Mouse (Mus musculus) embryonic facial prominence, embryonic 13.5 days (tissue): ENCODE measurements around the gene Ppp1r9a. TPM values are rescaled to one million over a fixed set of nuclear protein-coding genes. Genes with fewer than 3 reads are reported as not detected.
"Not testable (repeated sequence)": the region's sequence is repeated elsewhere in the genome, so short reads cannot be mapped to it uniquely, and the experiment has no call there.

Source experiments
- ATAC-seq: fragments of 200-750 bp; cut with Nextera tagmentation; 2 replicates; pipeline ENCODE4 v1.8.0; 2017; ENCODE audit warnings: low read depth; ENCODE audit not compliant: insufficient number of reproducible peaks, insufficient read depth, low FRiP score, low TSS enrichment
- H3K27ac ChIP-seq: fragments of 300-500 bp; sonication (generic); 2 replicates; pipeline ENCODE4 v1.5.1; 2015; ENCODE audit warnings: moderate library complexity, mild to moderate bottlenecking, inconsistent platforms
- H3K27me3 ChIP-seq: fragments of 300-500 bp; sonication (generic); 2 replicates; pipeline ENCODE4 v1.6.1; 2015; ENCODE audit warnings: mild to moderate bottlenecking, inconsistent platforms
- H3K36me3 ChIP-seq: fragments of 300-500 bp; sonication (generic); 2 replicates; pipeline ENCODE4 v1.6.1; 2015; ENCODE audit warnings: mild to moderate bottlenecking, inconsistent platforms
- H3K4me1 ChIP-seq: fragments of 300-500 bp; sonication (generic); 2 replicates; pipeline ENCODE4 v1.6.1; 2015; ENCODE audit warnings: inconsistent platforms
- H3K4me2 ChIP-seq: fragments of 300-500 bp; sonication (generic); 2 replicates; pipeline ENCODE4 v1.6.1; 2015; ENCODE audit warnings: moderate library complexity, mild to moderate bottlenecking, inconsistent platforms
- H3K4me3 ChIP-seq: fragments of 300-500 bp; sonication (generic); 2 replicates; pipeline ENCODE4 v1.5.1; 2015; ENCODE audit warnings: mild to moderate bottlenecking, inconsistent platforms
- H3K9ac ChIP-seq: fragments of 300-500 bp; sonication (generic); 2 replicates; pipeline ENCODE4 v1.6.1; 2015; ENCODE audit warnings: mild to moderate bottlenecking, inconsistent platforms
- H3K9me3 ChIP-seq: fragments of 300-500 bp; sonication (generic); 2 replicates; pipeline ENCODE4 v1.6.1; 2016; ENCODE audit warnings: inconsistent platforms
- WGBS: fragments of 180-500 bp; shearing (Covaris S2); methylation state at CpG from one replicate; pipeline ENCODE4 v1.1.7; 2015; ENCODE audit warnings: mixed read lengths; 5-methylcytosine and 5-hydroxymethylcytosine counted together
- polyA plus RNA-seq: library from polyadenylated mRNA; unstranded; fragments of >200 nt; fragmentation: Nextera tagmentation; extraction: Ambion mirVana; gene quantifications from 2 replicates; pipeline ENCODE4 v1.2.1, GENCODE M21; 2015

The Ppp1r9a gene
- polyA plus RNA-seq, result 19.0 and 19.7 TPM in 2 replicates

DNA sequence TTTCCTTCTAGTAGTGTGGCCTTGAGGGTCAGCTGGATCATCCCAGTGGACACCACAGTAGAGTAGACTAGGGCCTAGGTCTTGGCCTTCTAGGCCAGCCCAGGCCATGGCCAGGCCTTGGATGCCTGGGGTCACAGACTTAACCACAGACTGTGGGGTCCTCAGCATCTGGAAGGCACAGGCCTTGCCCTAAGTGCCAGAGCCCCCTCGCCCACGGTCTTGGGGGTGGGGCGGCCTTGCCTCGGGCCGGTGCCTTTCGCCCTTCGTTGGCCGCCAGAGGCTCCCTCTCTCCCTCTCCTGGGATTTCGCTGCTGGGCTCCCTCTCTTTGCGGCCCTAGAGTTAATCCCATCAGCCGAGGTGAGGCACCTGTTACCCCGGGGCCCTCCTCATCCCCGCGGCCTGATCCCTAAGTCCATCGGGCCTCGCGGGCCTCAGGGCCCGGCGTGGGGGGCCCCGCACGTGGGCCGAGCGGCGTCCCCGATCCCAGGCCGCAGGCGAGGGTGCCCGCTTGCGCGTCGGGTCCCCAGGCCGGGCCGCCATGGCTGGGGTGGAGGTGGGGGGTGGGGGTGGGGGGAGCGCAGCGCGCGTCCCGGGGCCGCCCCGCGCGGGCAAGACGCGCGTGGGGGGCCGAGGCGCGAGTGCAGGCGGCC is at the start of gene Ppp1r9a:
Gene Ppp1r9a, plus strand, starts transcription at position 244 of the 651 bp plus-strand sequence.
- Histone ChIP-seq H3K9ac (peak within 1 kb of the TSS; percentile 89), H3K36me3 (no peaks in the 10 kb centered on the region), H3K4me1 (peaks cover 10% of the 10 kb centered on the region), H3K4me3 (peak within 1 kb of the TSS; percentile 76), H3K27me3 (no peaks in the 10 kb centered on the region), H3K9me3 (no peaks in the 10 kb centered on the region), H3K4me2 (peak within 1 kb of the TSS; percentile 81), H3K27ac (peak within 1 kb of the TSS; percentile 90)
- under 1% methylated on average over 48 of the region's 49 CpGs for WGBS
- peak; percentile 32; the same call in 1 of the 2 replicates for ATAC-seq

DNA sequence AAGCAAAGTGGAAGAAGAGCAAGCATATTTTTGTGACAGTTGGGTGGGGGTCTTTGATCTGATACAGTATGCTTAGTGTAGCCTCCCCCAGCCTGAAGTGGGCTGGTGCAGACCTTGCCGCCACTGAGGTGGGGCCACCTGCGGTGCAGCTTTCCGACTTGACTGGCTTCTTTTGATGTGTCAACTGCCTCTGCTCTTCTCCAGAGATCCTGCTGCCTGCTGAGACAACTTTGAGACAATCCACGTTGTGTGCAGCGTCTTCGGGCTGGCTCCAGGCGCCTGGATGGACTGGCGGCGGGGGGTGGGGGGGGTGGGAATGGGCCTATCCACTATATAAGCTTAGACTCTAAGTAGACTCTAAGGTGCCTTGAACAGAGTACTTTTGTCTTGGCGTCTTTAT is 47.5 kb upstream of the Ppp1r9a start:
- H3K27ac ChIP-seq, result no peak overlapping the region
- no peaks in the 10 kb centered on the region for H3K9me3 ChIP-seq
- H3K9ac ChIP-seq, result no peak overlapping the region
- WGBS, result 74% methylated on average over 10 of the region's 10 CpGs
- no peak overlapping the region for H3K4me3 ChIP-seq
- no peaks in the 10 kb centered on the region for H3K4me1 ChIP-seq
- no peaks in the 10 kb centered on the region for H3K36me3 ChIP-seq
- H3K4me2 ChIP-seq, result no peak overlapping the region
- no peak for ATAC-seq
- H3K27me3 ChIP-seq, result no peaks in the 10 kb centered on the region

DNA sequence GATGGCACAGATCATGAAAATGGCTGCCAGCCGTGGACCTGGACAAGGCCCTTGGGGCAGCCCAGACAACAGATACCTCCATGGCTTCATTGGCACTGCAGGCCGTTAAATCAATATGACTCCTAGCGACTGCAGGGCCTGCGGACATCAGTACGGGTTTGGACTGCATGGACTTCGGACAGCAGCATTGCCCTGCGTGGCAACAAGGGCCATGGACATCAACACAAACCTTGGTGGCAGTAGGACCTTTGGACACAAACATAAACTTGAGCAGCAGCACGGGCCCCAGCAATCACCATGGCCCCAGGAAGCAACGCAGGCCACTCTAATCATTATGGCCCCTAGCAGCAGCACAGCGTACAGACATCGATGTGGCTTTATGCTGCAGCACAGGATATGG is 45.8 kb upstream of the Ppp1r9a start:
- H3K4me2 ChIP-seq, result no peak overlapping the region
- 94% methylated on average over 11 of the region's 11 CpGs for WGBS
- H3K27ac ChIP-seq, result no peak overlapping the region
- no peak for ATAC-seq
- H3K27me3 ChIP-seq, result no peaks in the 10 kb centered on the region
- H3K4me3 ChIP-seq, result no peak overlapping the region
- H3K4me1 ChIP-seq, result no peaks in the 10 kb centered on the region
- H3K36me3 ChIP-seq, result no peaks in the 10 kb centered on the region
- H3K9ac ChIP-seq, result no peak overlapping the region
- no peaks in the 10 kb centered on the region for H3K9me3 ChIP-seq

DNA sequence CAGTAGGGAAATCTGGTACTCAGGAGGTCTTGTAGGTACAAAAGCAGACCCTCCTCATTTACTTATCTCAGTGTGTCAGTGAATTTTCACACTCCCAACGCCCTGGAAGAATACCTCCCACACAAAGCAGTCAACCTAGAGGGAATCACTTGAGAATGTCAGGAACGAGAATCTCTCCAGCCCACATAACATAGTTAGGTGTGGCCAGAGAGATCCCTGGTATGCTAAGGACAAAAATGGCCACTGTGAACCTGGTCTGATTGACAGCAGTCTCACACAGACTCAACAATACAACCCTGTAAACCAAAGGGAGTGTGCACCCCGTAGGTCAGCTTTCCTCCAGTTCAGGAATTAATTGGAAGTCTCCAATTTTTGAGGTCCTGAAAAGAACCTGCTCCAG is 18.4 kb upstream of the Ppp1r9a start:
- Histone ChIP-seq H3K27me3 (no peaks in the 10 kb centered on the region), H3K27ac (no peak overlapping the region), H3K9ac (no peak overlapping the region), H3K4me2 (no peak overlapping the region), H3K9me3 (no peaks in the 10 kb centered on the region), H3K36me3 (no peaks in the 10 kb centered on the region), H3K4me3 (no peak overlapping the region), H3K4me1 (no peaks in the 10 kb centered on the region)
- no peak for ATAC-seq
- WGBS, result 69% methylated on average over 3 of the region's 3 CpGs

DNA sequence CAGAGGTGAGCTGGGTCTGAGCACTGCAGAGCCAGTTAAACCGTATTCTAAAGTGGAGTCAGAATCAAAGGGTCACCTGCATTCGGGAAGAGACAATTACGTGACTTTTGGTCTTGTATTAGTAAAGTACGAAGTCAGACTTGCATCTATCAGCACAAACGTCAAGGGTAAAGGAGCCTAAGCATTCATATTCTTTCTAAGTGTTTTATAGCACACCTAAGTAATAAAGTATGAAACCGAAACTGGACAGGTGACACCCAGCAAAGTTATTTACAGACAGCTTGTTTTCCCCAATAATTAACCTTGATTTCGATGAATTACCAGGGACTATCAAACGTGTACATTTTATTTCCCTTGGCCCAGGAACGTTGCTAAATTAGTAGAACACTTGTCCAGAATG is 13.2 kb upstream of the Ppp1r9a start:
- Histone ChIP-seq H3K4me1 (no peaks in the 10 kb centered on the region), H3K9ac (no peak overlapping the region), H3K4me3 (no peak overlapping the region), H3K27ac (no peak overlapping the region), H3K27me3 (no peaks in the 10 kb centered on the region), H3K36me3 (no peaks in the 10 kb centered on the region), H3K9me3 (0 out of 2 replicates have a peak, but pooled peaks cover 5% of the 10 kb centered on the region), H3K4me2 (no peak overlapping the region)
- WGBS, result 80% methylated on average over 9 of the region's 9 CpGs
- no peak for ATAC-seq

DNA sequence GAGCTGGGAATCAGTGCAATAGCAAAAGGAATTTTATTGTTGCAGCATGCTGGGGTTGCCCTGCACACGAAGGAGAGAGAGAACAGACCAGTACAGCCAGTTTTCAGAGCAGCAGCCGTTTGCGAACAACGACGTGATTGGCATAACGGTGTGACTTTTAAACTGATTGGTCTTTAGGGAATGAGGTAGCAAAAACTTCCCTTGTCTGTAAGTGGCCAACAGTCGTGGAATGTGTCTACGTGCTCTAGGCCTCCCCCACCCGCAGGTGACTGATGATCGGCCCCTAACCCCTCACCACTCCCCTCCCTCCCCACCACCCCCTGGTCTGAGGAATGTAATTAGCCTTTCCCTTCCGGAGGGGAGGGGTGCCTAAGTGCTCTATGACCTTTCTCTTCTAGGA is 10.3 kb upstream of the Ppp1r9a start:
- Histone ChIP-seq H3K36me3 (no peaks in the 10 kb centered on the region), H3K4me3 (no peak overlapping the region), H3K4me1 (no peaks in the 10 kb centered on the region), H3K9me3 (0 out of 2 replicates have a peak, but pooled peaks cover 5% of the 10 kb centered on the region), H3K27me3 (no peaks in the 10 kb centered on the region), H3K9ac (no peak overlapping the region), H3K4me2 (no peak overlapping the region), H3K27ac (no peak overlapping the region)
- no peak for ATAC-seq
- WGBS, result 29% methylated on average over 11 of the region's 11 CpGs

DNA sequence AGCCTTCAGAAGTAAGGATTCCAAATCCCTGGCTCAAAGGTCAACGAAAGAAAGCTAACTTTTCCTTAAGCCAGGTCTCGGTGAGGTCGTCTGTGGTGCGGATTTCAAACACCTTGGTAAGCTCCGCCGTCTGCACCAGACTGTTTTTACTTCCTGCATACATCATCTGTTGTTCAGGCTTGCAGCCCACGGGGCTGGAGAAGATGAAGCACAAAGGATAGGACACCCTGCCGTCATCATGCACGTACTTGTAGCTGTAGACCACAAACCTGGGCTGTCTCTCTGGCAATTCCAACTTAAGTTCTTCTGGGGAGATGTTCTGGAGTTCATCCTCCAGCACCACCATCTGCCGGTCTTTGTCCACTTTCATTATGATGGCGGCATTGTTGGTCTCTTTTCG is 9.4 kb upstream of the Ppp1r9a start:
- H3K4me2 ChIP-seq, H3K36me3 ChIP-seq, ATAC-seq, H3K4me3 ChIP-seq, H3K27ac ChIP-seq, H3K27me3 ChIP-seq, H3K4me1 ChIP-seq, H3K9me3 ChIP-seq, H3K9ac ChIP-seq: not testable (repeated sequence)
- WGBS, result 57% methylated on average over 12 of the region's 12 CpGs

DNA sequence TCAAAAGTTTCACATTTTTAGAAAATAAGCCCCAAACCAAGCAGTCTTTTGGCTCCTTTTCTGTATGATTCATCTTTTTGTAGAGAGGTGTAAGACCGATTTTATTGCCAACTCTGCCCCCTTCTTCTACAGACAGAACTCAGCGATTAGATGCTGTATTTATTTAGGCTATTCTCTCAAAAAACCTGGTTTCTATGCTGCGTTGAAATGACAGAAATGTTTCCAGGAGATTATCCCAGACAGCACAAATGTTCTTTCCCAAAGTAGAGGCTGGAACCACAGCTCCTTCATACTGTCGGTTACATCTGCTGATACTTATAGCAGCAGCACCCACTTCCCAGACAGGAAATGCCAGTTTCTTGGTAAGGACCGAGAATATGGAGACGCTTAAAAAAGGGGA is 2.8 kb upstream of the Ppp1r9a start:
- Histone ChIP-seq H3K27me3 (no peaks in the 10 kb centered on the region), H3K9ac (no peak overlapping the region), H3K9me3 (no peaks in the 10 kb centered on the region), H3K36me3 (no peaks in the 10 kb centered on the region), H3K27ac (no peak overlapping the region), H3K4me2 (no peak overlapping the region), H3K4me3 (no peak overlapping the region), H3K4me1 (peaks cover 10% of the 10 kb centered on the region)
- WGBS, result 56% methylated on average over 6 of the region's 6 CpGs
- no peak for ATAC-seq

DNA sequence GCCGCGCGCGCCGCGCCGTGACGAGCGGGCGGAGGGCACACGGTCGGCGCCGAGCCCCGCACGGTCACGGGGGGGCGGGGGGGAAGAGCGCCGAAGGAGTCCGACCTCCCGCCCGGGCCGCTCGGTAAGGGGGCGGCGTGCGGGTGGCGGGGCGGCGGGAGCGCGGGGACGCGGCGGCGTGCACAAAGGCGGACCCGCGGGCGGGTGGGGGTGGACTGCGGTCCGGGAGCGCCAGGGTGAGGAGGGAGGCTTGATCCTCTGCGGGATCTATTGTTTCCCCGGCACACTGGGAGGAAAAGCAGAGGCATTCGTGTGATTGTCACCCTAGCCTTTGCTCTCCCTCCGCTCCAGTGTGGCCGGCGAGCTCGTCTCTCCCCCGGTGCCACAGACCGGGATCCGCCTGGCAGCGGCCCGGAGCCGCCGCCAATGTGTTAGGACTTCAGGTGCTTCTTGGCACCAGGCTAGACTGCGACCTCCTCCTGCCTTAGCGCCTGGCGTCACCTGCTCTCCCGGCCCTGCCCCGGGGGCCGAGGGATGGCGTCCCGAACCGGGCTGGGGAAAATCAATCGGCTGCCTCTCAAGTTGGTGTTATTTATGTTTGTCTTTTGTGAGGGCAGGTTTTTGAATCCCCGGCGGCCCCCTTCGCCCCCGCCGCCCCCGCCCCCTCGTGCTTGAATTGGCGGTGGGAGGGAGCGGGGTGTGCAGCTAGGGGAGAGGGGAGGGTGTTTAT is 773 bp downstream of the Ppp1r9a start:
- H3K4me1 ChIP-seq, result peaks cover 10% of the 10 kb centered on the region
- peak; percentile 67 for ATAC-seq
- H3K9me3 ChIP-seq, result no peaks in the 10 kb centered on the region
- H3K4me2 ChIP-seq, result peak overlapping the region; percentile 81
- H3K36me3 ChIP-seq, result no peaks in the 10 kb centered on the region
- under 1% methylated on average over 57 of the region's 77 CpGs for WGBS
- no peaks in the 10 kb centered on the region for H3K27me3 ChIP-seq
- H3K9ac ChIP-seq, result peak overlapping the region; percentile 89
- peak overlapping the region; percentile 90 for H3K27ac ChIP-seq
- H3K4me3 ChIP-seq, result peak overlapping the region; percentile 76

DNA sequence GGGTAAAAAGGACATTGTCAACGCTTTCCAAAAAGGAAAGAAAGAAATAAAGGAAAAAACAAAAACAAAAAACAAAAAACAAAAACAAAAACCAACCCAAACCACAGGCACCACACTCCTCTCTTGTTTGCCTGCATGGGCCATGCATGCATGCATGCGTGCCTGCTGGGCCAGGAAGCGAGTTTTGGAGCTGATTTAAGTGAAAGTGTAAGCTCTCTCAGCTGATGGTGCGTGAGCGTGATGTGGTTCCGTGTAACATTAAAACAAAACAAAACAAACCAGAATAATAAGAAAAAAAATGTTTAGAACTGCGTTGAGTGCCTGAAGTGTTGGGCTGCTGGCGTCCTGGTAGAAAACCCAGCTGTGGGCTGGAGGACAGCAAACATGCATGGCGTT is 1.3 kb downstream of the Ppp1r9a start:
- no peaks in the 10 kb centered on the region for H3K9me3 ChIP-seq
- peak overlapping the region; percentile 76 for H3K4me3 ChIP-seq
- peak overlapping the region; percentile 90 for H3K27ac ChIP-seq
- peak overlapping the region; percentile 89 for H3K9ac ChIP-seq
- 4% methylated on average over 9 of the region's 9 CpGs for WGBS
- no peak for ATAC-seq
- H3K4me1 ChIP-seq, result peaks cover 15% of the 10 kb centered on the region
- no peaks in the 10 kb centered on the region for H3K36me3 ChIP-seq
- peak overlapping the region; percentile 81 for H3K4me2 ChIP-seq
- H3K27me3 ChIP-seq, result no peaks in the 10 kb centered on the region

DNA sequence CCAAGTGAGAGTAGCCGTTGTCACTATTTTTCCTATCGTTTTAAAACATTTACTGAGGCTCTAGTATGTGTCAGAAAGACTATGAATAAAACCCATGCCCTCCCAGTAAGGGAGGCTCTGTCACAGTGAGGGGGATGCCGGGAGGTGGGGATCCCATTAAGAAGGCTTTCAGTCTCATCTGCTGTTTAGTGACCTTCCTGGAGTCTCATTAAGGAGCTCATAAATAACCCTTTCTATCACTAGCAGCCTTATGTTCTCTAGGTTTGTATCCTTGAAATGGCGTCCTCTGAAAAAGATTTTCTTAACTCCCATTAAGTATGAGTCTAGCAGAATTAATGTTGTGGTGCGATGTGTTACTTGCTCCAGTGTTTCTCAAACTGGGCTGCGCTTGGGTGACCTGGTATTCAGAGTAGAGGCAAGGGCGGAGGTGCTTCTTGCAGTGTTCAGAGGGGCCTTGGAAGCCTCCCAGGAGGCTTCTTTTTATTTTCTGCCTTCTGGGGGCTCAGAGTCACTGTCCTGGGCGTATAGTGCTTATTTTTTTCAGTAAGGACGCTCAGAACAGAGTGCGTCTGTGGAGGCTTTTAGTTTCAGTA is 7.4 kb downstream of the Ppp1r9a start:
- ATAC-seq, result no peak
- Histone ChIP-seq H3K4me1 (peaks cover 7% of the 10 kb centered on the region; the same call in 1 of the 2 replicates), H3K36me3 (0 out of 2 replicates have a peak, but pooled peaks cover 4% of the 10 kb centered on the region), H3K4me3 (no peak overlapping the region), H3K27me3 (no peaks in the 10 kb centered on the region), H3K9me3 (no peaks in the 10 kb centered on the region), H3K4me2 (no peak overlapping the region), H3K27ac (no peak overlapping the region), H3K9ac (no peak overlapping the region)
- WGBS, result 73% methylated on average over 10 of the region's 10 CpGs

DNA sequence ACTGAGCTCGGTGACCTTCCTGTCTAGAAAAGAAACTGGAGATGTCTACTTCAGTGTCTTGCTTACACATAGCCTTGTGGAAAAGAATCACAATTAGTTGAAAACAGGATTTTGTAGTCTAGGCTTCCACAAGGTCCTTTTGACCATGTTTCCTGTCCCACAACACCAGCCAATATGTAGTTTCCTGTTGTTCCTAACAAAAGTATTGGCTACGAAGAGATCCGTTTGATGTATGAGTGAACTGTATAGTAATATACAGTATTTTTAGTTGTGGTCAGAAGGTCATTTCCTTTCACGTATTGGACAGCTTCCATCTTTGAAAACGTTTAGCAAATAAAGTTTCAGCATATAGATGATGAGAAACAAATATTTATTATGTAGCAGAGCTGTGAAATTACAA is 15.8 kb downstream of the Ppp1r9a start:
- 81% methylated on average over 5 of the region's 5 CpGs for WGBS
- no peaks in the 10 kb centered on the region for H3K9me3 ChIP-seq
- peaks cover 14% of the 10 kb centered on the region for H3K36me3 ChIP-seq
- H3K4me2 ChIP-seq, result no peak overlapping the region
- H3K27ac ChIP-seq, result no peak overlapping the region
- no peak overlapping the region for H3K4me3 ChIP-seq
- no peak for ATAC-seq
- H3K27me3 ChIP-seq, result no peaks in the 10 kb centered on the region
- no peak overlapping the region for H3K9ac ChIP-seq
- no peaks in the 10 kb centered on the region for H3K4me1 ChIP-seq
